Mouse (Mus musculus): ENCODE data around the gene Nup210. TPM values are rescaled to one million over a fixed set of nuclear protein-coding genes. Genes with fewer than 3 reads are reported as not detected.
"Not testable (repeated sequence)": the region's sequence is repeated elsewhere in the genome, so short reads cannot be mapped to it uniquely, and the experiment has no call there.

The Nup210 gene
- total RNA-seq, 2 experiments from 2014 or later, result 4.5 to 6.0 TPM

GRCm38 (mm10) chr6:91145572-91145971, 28.9 kb upstream of the Nup210 start:
- intact Hi-C loops (cut with DNase I), result no loop called here
- DNase-seq, result no peak

DNA sequence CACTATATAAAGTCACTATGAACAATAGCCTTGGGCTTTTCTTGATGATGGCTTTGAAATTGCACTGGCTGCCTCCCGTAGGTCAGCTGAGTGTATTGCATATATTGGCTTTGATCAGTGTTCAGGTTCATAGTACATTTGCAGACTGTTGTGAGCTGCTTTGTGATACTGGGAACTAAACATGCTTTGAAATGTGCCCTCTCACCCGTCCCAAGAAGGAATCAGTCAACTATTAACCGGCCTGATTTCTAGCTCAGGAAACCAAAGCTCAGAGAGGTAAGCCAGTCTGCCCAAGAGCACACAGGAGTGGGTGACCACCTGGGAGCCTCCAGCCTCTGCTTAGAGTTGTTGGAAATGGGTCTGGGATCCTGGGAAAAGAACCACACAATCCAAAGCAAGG, 28.4 kb upstream of the Nup210 start:
- intact Hi-C loops (cut with DNase I), result no loop called here
- DNase-seq, result no peak

DNA sequence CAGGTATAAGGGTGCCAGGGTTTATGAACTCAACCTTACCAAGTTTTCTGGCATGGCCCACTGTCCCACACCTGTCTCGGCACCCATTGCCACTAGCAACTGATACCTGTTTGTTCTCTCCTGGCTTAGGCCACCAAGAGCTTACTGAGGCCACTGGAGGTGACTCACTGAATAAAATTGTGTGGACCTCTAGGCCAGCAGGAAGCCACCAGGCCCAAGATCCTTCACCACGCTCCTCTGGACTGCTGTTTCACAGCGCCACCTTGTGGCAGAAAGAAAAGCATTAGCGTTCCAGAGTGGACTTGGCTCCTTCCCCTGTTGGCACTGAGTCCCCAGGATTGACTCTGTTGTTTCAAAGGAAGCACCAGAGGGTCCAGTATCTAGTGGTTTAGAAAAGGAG, 23.2 kb upstream of the Nup210 start:
- intact Hi-C loops (cut with DNase I), result loop anchor here (1.0 to 2.0 kb wide), 2 partner anchors 81 to 321 kb away; no protein-coding TSS in a partner anchor
- DNase-seq, result peak; percentile 76 to 88

DNA sequence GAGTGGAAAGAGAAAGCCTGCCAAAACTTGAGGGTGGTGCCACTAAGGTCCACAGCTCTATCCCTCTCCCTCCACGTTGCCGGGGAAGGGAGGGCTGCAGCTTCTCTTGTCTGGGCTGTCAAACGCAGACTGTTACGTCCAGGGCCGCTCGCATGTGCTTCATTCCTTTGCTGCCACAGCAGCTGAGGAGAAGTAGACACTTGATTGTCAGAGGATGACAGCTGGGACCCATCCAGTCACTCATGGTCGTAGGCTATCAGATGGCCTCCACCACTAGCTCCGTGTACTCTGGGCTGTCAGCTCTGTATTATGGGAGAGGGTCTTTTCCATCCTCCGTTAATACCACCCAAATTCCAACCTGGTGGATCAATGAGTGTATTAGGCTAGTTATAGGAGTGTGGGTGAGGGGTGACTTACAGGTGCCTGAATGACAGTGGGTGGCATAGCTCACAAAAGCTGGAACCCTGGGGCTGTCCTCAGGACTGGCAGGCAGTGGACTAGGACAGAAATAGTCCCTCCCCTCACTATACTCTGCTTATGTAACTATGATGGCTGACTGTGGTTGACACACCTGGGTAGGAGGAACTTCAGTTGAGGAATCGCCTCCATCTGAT, 20.8 kb upstream of the Nup210 start:
- intact Hi-C loops (cut with DNase I), result no loop called here
- DNase-seq, result no peak

GRCm38 (mm10) chr6:91130856-91131255, 14.2 kb upstream of the Nup210 start:
- DNase-seq, result no peak
- intact Hi-C loops (cut with DNase I), result no loop called here

DNA sequence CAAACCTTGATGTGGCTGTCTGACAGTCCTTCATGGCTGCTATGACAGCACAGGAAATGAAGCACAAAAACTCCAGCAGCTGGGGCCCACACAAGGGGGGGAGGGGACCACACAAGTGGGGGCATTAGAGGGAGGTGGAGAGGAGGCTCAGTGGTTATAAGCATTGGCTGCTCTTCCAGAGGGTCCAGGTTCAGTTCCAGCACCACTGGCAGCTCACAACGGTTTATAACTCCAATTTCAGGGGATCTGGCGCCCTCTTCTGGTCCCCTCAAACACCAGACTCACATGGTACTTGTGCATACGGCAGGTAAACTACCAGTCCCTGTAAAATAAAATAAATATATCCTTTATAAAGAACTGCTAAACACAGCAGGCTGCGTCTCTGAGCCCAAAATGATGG, 12.4 kb upstream of the Nup210 start:
- DNase-seq, result no peak
- intact Hi-C loops (cut with DNase I), result no loop called here

DNA sequence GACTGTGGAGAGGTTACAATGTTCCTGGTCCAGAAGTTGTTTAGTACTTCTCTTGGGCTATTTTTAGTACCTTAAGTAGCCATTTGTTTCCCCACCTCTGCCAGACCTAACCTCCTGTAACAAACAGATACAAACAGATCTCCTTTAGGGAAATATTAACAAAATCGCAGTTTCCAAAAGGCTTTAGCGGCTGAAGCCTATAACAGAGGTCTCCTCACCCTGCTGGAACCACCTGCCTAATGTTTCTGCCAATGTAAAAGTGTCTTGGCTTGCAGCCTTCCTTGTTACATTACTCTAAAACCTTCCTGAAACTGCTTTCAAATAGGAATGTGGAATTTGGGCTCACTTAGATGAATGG, 8.6 kb upstream of the Nup210 start:
- no peak for DNase-seq
- intact Hi-C loops (cut with DNase I), result no loop called here

GRCm38 (mm10) chr6:91124286-91125227, 7.9 kb upstream of the Nup210 start:
- DNase-seq, result no peak
- intact Hi-C loops (cut with DNase I), result no loop called here

DNA sequence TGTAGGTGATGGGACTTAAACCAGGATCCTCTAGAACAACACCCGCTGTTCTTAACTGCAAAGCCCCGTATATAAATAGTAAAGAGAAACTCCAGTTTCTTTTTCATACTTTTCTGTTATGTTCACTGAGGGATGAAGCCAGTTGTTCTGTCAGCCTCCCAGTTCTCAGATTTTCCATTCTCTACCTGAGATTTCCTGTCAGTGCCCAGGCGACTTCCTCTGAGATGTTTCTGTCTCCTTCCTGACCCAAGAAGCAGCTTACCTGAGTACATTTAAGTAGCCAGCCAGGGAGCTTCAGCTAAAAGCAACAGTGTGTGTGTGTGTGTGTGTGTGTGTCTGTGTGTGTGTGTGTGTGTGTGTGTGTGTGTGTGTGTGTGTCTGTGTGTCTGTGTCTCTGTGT, 6.8 kb upstream of the Nup210 start:
- intact Hi-C loops (cut with DNase I), result no loop called here
- no peak for DNase-seq

DNA sequence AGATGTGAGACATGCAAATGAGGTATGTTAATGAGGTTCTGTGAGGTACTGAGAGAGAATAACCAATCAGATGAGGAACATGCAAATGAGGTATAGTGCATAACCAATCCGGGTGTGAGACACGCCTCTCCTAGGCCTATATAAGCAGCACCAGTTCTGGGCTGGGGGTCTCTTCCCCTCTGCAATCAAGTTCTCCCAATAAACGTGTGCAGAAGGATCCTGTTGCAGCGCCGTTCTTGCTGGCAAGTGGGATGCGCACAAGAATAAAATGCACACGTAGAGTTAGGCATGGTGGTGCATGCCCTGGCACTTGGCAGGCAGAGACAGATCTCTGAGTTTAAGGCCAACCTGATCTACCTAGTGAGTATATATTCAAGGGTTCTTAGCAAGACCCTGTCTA, 4.5 kb upstream of the Nup210 start:
- DNase-seq; intact Hi-C loops (cut with DNase I): not testable (repeated sequence)

- no peak for DNase-seq
- intact Hi-C loops (cut with DNase I), result no loop called here
Observed at GRCm38 (mm10) chr6:91120206-91120605, 3.6 kb upstream of the Nup210 start.

- no peak for DNase-seq
- intact Hi-C loops (cut with DNase I), result no loop called here
Observed at GRCm38 (mm10) chr6:91118526-91118925, 1.9 kb upstream of the Nup210 start.

GRCm38 (mm10) chr6:91117149-91117548, 520 bp upstream of the Nup210 start:
- intact Hi-C loops (cut with DNase I), result no loop called here
- DNase-seq, result peak in 1 of 2 experiments; percentile 13

- DNase-seq, result no peak
- intact Hi-C loops (cut with DNase I), result no loop called here
Observed at GRCm38 (mm10) chr6:91115863-91116243, 776 bp downstream of the Nup210 start.

- no peak for DNase-seq
- intact Hi-C loops (cut with DNase I), result no loop called here
Observed at GRCm38 (mm10) chr6:91115158-91115557, 1.5 kb downstream of the Nup210 start.

DNA sequence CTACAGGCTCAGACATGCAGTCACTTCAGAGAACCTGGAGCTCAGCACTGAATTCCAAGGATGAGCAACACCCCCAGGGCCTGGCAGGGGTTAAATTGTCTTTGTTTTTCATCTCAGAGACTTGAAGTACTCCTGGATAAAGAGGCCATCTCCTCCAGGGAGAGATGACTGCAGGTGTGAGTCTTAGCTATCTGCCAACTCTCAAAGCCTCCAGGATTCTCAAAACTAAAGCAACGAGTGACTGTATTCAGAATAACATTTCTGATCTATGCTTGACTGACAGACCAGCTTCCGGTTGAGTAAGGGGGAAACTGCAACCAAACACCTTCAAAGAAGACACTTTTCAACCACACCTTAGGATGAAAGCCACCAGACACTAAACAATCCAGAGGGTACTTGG, 1.9 kb downstream of the Nup210 start:
- intact Hi-C loops (cut with DNase I), result no loop called here

DNA sequence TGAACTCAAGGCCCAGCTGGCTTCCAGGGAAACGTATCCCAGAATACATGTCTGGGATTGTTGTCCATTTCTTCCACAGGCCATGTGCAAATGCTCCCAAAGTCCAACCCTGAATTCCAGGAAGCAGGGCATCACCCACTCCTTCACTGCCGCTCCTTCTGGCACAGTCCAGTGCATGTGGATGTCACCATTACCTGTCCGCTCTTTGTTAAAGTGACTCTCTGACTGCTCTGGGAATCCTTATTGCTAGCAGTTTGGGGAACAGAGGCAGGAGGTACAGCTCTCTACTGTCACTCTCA, 4.7 kb downstream of the Nup210 start:
- no peak for DNase-seq
- intact Hi-C loops (cut with DNase I), result no loop called here

More for the DNA sequence above, 1.9 kb downstream of the Nup210 start:
- no peak for DNase-seq

DNA sequence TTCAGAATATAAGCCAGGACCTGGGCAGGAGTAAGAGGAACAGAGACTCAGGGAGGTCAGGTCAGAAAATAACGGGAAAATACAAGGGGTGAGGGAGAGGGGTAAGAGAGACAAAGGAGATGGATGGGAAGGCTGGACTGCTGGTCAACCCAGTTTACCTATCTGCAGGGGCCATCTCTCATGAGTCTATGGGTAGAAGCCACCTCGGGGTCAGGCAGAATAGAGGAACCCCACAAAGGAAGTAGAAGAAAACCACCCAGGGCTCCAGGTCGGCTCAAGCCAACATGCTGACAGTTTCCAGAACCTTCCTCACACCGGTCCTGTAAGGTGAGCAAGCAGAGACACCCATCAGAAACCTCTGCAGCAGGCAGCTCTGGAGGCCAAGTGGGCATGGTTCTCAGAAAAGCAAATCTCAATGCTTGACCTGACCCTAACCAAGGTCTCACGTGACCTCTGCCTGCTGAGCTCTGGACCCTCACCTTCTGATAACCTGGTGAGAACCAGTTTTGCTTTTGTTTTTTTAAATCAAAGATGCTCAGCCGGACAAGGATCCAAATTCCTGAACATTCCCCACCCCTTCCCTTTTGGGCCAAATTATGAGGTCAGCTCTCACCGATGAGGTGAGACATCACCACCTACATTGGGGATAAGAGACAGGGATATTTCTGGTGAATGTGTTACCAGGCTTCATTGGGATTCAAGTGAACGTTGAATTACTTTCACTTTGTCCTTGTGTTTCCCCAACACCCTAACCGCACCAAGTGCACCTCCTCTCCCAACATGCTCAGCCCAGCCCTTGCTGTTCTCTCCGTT, 5.3 kb downstream of the Nup210 start:
- DNase-seq, result no peak
- intact Hi-C loops (cut with DNase I), result no loop called here

- intact Hi-C loops (cut with DNase I), result no loop called here
- no peak for DNase-seq
Observed at GRCm38 (mm10) chr6:91110323-91111020, 6.2 kb downstream of the Nup210 start.

DNA sequence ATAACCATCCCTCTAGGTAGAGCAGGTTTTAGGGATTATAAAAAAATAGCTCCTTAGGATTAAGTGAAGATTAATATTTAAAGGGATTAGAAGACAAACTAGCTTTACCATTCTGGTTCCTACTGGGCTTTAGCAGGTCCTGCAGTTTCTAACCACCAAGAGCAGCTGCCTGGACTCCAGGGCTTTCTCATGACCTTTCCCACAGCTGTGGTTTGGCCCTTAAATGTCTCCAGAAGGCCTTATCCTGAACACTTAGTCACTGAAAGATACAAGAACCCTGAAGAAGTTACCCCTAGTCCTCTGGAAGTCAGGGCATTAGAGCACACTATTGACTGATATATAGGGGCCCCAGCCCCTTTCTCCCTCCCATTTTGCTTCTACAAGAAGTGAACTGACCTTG, 7.1 kb downstream of the Nup210 start:
- intact Hi-C loops (cut with DNase I), result no loop called here
- DNase-seq, result no peak
